Mouse (Mus musculus) retina, adult 2 months (tissue): ENCODE data around the gene Rps16.
A peak's percentile ranks its signal among the peaks of the same experiment; 100 is the strongest.

Experiments
- DNase-seq: peaks from one replicate; pipeline ENCODE4 v3.0.0-alpha.2; 2012; ENCODE audit warnings: low read depth, low spot score

Rps16 gene

GRCm38 (mm10) chr7:28347746-28348145 is 2.7 kb upstream of the Rps16 start:
- no peak for DNase-seq

DNA sequence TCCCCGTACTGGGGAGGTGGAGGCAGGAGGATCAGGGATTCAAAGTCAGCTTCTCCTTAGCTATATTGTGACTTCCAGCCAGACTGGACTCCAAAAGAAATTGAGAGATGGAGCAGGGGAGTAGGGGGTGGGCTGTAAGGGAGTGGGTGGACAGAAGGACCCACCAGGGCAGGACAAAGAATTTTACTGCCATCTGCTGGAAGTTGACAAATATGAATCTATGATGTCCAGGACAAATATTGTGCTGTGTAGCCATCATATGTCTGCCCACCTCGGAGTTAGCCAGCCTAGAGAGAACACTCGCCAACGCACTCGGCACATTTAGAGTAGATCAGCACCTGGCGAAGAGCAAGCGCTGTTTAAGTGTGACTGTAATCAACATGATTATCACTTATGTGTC is 1.9 kb upstream of the Rps16 start:
- no peak for DNase-seq

DNA sequence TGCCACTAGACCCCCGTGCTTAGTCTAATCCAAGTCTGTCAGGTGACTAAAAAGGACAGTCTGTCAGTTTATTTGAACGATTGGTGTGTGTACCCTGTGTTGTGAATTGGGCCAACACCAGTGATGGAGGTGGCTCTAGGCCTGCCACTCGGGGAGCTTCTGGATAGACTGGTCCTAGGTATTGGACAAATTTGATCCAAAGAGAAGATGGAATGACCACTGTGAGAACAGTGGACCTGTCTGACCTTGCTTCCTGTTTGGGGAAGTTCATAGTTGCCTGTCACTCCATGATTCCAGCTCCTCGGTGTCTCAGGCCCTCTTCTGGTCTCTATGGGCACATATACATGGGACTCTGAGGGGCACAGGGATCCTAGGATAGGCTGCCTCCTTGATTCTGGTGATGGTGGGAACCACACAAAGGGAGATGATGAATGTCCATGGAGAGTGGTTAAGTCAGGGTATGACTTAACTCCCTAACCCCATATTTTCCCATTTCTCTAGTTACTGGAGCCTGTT is 1.3 kb downstream of the Rps16 start:
- DNase-seq: no peak

DNA sequence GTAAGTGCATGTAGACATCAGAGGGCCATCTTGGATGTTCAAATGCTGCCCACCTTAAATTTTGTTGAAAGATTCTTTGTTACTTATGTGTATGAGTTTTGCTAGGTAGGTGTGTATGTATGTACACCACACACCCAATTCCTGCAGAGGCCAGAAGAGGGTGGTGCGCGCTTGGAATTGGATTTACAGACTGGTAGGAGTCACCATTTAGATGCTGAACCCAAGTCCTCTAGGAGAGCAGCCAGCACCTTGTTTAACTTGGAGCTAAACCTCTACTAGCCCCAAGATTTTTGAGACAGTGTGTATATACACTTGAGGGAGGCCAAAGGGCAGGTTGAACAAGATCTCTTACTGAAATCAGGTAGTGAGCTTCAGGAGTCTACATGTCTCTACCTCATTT is 2.8 kb downstream of the Rps16 start:
- no peak for DNase-seq

DNA sequence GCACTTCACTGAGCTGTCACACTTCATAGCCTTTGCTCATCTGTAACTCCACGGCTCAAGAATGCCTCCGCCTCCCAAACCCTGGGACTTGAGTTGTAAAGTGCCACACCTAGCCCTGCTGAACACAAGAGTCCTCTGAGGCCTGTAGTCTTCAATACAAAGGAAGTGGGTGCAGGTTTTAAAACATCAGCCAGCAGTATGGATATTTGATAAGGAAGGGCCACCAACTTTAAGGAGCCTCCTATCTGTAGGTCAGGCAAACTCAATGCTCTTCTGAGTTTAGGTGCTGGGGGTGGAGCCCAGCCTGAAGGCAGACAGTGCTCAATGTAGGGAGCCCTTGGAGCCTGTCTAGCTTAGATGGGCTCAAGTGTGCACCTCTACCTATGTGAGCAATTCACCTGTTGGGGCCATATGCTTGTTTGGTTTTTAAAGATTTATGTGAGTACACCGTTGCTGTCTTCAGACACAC is 3.7 kb downstream of the Rps16 start:
- no peak for DNase-seq

DNA sequence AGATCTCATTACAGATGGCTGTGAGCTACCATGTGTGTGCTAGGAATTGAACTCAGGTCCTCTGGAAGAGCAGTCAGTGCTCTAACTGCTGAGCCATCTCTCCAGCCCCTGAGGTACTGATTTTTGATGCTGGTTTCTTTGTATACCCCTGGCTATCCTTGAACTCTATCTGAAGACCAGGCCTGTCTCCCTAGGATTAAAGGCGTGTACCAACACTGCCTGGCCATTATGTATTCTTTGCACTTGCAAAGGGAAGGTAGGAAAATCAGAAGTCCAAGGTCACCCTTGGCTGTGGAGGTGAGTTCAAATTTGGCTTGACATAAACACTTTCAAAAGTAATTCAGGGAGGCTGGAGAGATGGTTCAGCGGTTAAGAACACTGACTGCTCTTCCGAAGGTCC is 4.1 kb downstream of the Rps16 start:
- DNase-seq: no peak

DNA sequence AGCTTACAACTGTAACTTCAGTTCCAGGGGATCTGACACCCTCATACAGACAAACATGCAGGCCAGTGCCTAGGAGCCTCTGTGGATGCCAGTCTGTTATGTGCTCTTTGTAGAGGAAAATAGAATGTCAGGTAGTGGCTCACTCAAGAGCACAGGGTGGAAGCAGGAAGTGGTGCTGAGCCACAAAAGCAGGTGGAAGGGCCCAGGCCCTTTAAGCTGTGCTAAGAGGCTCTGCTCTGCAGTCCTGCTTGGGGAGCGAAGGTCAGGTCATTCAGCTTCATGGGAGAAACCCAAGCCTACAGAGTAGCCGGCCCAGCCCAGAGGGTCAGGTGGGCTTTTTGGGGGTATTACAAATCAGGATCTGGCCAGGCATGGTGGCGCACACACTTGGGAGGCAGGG is 4.8 kb downstream of the Rps16 start:
- DNase-seq: no peak

DNA sequence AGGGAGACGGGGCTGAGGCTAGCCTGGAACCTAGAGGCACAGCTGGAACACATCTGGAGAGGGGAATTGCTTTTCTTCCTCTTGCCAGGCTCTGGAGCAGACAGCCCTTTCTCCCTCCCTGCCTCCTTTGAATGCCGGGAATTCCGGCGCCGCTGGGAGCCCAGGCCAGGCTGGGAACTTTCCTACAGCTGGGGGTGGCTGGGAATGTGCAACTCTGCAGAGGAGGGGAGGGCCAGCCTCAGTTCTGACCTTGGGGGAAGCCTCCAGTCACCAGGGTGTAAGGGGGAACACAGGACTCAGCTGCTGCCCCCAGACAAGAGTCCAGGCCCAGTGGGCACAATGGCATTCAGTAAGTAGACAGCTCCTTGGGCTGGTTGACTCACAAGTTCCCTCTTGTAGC is 6.5 kb downstream of the Rps16 start:
- DNase-seq: no peak

DNA sequence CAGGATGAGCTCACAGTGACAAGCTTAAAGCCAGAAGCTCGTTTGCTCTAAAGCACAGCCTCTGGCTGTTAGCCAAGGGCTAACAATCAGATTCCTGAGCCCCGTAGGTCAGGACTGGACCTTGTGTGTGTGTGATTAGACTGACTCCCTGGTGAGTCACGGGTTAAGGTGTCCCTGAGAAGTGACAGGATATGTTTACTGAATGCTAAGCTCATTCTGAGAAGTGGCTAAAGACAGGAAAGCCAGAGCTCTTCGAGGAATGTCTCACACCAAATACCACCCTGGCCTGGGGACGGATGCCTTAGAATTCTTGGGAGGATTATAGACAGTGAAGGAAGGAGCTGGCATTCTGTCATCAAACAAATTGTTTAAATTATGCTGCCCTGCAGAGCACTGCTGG is 7.5 kb downstream of the Rps16 start:
- DNase-seq: no peak

DNA sequence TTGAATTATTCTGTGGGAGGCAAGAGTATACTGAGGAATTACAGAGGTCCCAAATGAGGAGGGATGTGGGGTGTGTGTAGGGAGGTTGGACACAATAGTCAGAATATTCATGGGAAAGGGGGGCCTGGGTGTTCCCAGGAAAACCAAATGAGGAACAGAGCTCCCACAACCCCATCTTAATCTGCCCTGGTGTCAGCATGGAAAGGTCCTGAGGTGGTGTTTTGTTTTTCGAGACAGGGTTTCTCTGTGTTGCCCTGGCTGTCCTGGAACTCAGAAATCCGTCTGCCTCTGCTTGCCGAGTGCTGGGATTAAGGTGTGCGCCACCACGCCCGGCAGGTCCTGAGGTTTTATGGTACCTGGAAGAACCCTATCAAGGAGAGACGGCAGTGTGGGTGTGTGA is 8.0 kb downstream of the Rps16 start:
- DNase-seq: no peak

DNA sequence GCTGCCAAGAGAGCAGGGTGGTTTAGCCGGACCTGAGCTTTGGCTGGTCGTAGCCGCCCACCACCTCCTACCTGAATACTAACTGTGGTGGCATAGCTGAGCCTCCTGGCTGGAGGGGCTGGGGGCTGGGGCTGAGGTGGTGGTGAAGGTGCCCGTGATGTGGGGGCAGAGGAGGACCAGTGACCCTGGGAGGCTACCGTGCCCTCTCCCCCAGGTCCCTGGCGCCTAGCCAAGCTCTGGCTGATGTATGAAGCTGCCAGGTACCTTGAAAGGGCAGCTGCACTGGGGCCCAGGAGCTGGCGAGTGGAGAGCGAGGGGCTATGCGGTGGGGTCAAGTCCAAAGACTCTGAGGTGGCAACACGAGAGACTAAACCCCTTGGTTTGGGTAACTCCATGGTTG is 9.4 kb downstream of the Rps16 start:
- no peak for DNase-seq

DNA sequence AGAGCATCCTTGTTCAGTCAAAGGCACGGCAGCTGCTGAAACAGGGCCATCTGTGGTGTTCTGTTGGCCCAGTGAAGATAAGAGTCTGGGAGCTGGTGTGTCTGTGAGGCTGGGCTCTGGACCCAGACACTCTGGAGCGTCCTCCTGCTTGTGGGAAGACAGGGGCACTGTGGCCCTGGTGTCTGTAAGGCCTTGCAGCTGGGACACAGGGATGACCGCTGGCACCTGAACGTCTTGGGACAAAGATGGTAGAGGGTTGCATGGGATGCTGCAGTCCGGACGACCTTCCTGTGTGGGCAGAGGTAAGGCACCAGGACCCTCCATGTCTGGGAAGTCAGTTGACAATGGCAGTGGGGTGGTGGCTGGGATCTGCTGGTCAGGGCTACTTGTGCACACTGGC is 9.8 kb downstream of the Rps16 start:
- DNase-seq: no peak

GRCm38 (mm10) chr7:28361647-28362341 is 11.3 kb downstream of the Rps16 start:
- no peak for DNase-seq

- DNase-seq: no peak
Observed at GRCm38 (mm10) chr7:28362441-28363060, 12.1 kb downstream of the Rps16 start.

DNA sequence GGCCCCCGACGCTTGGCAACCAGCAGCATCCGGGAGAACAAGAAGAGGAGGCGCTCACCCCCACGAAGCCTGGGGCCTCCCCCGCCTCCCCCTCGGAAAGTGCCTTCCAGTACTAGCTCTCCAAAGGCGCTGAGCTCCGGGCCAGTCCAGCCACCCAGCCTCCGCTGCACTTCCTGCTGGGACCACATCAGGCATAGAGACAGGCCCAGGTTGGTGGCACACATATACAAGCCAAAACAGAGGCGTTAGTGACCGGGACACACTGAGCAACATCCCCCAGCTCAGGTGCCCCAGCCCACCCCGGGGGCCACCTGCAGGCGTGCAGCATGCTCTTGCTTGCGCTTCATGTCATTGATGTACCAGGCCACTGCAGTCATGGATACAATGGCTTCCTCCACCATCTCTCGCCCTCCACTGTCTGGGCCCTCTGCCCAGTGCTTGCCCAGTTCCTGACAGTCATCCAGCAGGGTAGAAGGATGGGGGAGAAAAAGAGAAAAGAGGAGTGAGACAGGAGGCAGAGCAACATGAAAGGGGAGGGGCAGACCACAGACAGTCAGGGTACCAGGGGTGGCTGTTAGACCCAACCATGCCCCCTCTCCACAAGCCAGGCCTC is 17.3 kb downstream of the Rps16 start:
- no peak for DNase-seq

DNA sequence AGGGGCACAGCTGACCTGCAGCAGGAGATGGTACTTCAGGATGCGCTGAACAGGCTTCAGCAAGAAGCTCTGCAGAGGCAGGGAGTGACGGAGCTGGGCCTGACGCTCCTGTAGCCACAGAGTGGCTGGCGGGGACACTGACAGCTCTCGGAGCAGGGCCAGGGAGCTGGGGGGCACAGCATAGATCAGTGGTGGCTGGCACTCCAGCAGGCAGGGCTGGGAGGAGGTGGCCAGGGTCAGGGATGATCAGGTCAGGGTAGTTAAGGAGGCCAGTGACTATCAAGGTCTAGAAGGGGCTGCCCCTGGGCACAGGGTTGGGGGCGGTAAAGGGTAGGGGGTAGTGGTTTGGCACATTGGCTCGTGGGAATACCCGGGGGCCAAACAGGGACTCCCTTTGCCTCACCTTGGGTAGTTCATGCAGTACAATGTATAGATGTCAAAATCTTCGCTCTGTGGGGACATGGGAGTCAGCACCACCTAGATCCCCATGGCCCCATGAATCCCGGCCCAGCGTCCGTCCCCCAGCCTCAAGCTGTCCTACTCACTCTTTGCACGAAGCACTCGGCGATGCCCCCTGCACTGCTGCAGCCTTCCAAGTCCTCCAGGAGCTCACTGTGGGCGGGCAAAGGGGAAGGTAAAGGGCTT is 17.9 kb downstream of the Rps16 start:
- DNase-seq: no peak

GRCm38 (mm10) chr7:28370051-28370450 is 19.6 kb downstream of the Rps16 start:
- no peak for DNase-seq

GRCm38 (mm10) chr7:28370977-28371513 is 20.6 kb downstream of the Rps16 start:
- no peak for DNase-seq

DNA sequence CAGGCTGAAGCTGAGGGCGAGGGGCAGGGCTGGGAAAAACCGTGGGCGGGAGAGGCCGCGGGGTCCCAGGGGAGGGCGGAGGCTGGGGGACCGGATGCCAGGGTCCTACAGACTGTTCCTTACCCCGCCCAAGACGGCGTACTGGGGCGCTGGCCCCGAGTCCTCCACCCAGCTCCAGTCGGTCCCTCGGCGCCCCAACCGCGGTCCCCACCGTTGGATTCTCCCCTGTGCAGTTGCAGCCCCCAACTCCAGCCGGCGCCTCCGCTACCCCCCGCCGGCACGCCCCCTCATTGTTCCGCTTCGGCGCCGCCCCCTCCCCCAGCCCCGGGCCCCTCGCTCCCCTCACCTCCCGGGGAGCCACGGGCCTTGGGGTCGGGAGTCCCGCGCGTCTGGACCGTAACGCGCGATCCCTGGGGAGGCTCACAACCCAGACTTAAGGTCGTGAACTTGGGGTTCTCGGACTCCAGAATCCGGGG is 21.1 kb downstream of the Rps16 start:
- DNase-seq: no peak

DNA sequence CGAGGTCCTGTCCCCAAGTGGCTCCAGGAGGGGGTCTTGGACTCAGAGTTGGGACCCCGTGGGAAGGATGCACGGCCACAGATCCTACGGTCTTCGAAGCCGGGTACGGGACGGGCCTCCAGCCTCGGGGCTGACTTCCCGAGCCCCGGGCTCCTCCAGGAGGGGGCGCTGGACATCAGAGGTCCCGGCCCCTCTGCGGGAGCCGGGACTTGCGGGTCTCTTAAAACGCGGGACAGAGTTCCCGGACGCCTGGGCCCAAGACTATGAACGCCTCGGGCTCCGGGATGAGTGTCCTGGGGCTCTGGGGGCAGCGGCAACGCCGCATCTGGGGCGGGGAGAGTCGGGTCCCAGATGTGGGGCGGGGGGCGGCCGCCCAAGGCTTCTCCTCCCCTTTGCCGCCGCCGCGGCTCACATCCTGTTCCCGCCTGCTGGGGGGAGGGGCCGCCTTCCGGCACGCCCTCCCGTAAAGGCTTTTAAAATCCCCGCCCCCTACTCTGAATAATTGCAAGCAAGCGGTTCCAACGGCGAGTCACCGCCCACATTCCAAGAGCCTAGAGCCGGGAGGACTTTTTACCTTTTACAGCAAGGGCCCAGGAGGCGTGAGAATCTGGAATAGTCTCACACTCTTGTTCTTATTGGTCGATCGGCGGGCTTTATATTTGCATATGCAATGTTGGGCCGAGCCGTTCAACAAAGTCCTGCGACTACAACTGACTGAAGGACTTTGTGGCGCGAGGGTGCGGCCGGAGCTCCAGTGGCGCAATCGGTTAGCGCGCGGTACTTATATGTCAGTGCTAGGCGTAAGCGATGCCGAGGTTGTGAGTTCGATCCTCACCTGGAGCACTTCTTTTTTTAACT is 22.0 kb downstream of the Rps16 start, which contains the start of gene Plekhg2:
Plekhg2 (minus strand) TSS at position 349 of the 858 bp plus-strand sequence.
- DNase-seq: peak; percentile 92

DNA sequence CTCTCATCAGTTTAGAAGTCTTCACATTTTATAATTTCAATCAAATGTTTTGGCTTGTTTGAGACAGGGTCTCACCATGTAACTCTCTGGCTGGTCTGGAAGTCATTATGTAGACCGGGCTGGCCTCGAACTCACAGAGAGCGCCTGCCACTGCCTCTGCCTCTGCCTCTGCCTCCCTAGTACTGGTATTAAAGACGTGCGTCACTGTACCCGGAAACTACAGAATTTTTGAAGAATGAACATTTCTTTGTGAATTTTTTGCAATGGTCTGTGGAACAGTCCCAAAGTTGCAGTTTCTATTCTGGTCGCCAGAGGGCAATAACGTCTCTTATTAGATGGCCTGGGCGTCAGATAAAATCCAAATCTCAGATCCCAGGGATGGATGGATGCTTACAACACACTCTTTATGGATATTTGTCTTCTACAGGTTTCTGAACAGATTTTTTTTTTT is 22.7 kb downstream of the Rps16 start:
- peak; percentile 70 for DNase-seq
